Mouse (Mus musculus): Measurements from ENCODE around the gene Lce3b. TPM values are rescaled to one million over a fixed set of nuclear protein-coding genes. Genes with fewer than 3 reads are reported as not detected.
A peak's percentile ranks its signal among the peaks of the same experiment; 100 is the strongest.

The Lce3b gene
- polyA plus RNA-seq (2015; fragmentation: Nextera tagmentation; extraction: Ambion mirVana), result 7.3 and 33.8 TPM in 2 replicates

DNA sequence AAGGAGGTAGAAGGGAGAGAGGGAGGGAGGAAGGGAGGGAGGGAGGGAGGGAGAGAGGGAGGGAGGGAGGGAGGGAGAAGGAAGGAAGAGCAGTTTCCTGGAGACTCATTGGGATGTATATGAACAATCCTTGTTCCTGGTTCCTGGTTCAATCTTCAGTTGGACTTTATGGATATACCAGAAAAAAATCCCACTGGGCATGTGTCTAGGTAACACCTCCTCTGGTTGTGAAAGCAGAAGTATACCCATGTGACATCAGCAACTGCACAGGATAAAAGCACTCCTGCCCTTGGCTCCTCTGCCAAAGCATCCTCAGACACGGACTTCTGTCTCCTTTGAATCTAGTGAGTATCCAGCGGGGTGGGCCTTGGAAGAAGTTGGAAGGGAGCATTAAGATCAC is at the start of gene Lce3b:
TSS of gene Lce3b (plus strand) at position 301 of the 400 bp plus-strand sequence.
- Histone ChIP-seq H3K27ac (replicated peaks) (no peak within 1 kb of the TSS), H3K4me3 (replicated peaks) (no peak within 1 kb of the TSS), H3K4me1 (no peaks in the 10 kb centered on the region), H3K36me3 (no peaks in the 10 kb centered on the region), H3K27me3 (no peaks in the 10 kb centered on the region), H3K4me2 (replicated peaks) (no peak within 1 kb of the TSS), H3K9me3 (replicated peaks) (no peaks in the 10 kb centered on the region), H3K9ac (no peak within 1 kb of the TSS)
- no peak for ATAC-seq (ENCODE audit: insufficient number of reproducible peaks, low FRiP score, low TSS enrichment, low read depth)
- 62% methylated on average over 2 of the region's 2 CpGs for WGBS

- ATAC-seq (ENCODE audit: insufficient number of reproducible peaks, low FRiP score, low TSS enrichment, low read depth), result no peak; the same call in 1 of the 2 replicates
- WGBS, result 54% methylated on average over 3 of the region's 3 CpGs
Observed at GRCm38 (mm10) chr3:92894063-92894462, 38.7 kb upstream of the Lce3b start.

DNA sequence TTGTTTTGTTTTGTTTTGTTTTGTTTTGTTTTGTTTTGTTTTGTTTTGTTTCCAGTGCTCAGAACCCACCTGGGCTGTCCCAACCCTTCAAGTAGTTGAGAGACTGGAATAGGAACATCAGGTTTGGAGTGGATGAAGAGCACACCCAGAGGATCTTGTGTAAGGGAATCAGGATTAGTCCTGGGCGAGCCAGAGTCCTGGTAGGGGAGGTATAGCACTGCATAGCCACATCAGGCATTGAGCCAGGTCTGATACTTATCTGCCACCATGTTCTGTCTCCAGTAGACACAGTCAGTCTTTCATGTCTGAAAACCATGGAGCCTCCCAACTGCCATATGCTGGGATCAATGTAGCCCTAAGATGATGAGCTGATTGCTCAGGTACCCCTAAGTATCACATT is 38.3 kb upstream of the Lce3b start:
- no peaks in the 10 kb centered on the region for H3K36me3 ChIP-seq
- H3K4me3 ChIP-seq (replicated peaks), result no peak overlapping the region
- H3K27me3 ChIP-seq, result no peaks in the 10 kb centered on the region
- H3K4me1 ChIP-seq, result 0 out of 2 replicates have a peak, but pooled peaks cover 5% of the 10 kb centered on the region
- no peak overlapping the region for H3K4me2 ChIP-seq (replicated peaks)
- H3K9ac ChIP-seq, result no peak overlapping the region
- 38% methylated on average over 1 of the region's 1 CpGs for WGBS
- 0 out of 2 replicates have a peak overlapping the region, but pooled peaks have one; percentile 8 for H3K27ac ChIP-seq (replicated peaks)
- ATAC-seq (ENCODE audit: insufficient number of reproducible peaks, low FRiP score, low TSS enrichment, low read depth), result peak; percentile 60; the same call in 1 of the 2 replicates
- H3K9me3 ChIP-seq (replicated peaks), result no peaks in the 10 kb centered on the region

More at GRCm38 (mm10) chr3:92894063-92894462, 38.7 kb upstream of the Lce3b start:
- no peaks in the 10 kb centered on the region for H3K9me3 ChIP-seq (replicated peaks)
- no peaks in the 10 kb centered on the region for H3K36me3 ChIP-seq
- no peak overlapping the region for H3K4me2 ChIP-seq (replicated peaks)
- H3K9ac ChIP-seq, result no peak overlapping the region
- H3K4me3 ChIP-seq (replicated peaks), result no peak overlapping the region
- no peak overlapping the region for H3K27ac ChIP-seq (replicated peaks)
- H3K4me1 ChIP-seq, result 0 out of 2 replicates have a peak, but pooled peaks cover 5% of the 10 kb centered on the region
- H3K27me3 ChIP-seq, result no peaks in the 10 kb centered on the region

- Histone ChIP-seq H3K4me3 (replicated peaks) (no peak overlapping the region), H3K27ac (replicated peaks) (no peak overlapping the region), H3K9ac (no peak overlapping the region), H3K9me3 (replicated peaks) (no peaks in the 10 kb centered on the region), H3K27me3 (no peaks in the 10 kb centered on the region), H3K36me3 (no peaks in the 10 kb centered on the region), H3K4me2 (replicated peaks) (no peak overlapping the region), H3K4me1 (no peaks in the 10 kb centered on the region)
- WGBS, result 21% methylated on average over 3 of the region's 3 CpGs
- no peak for ATAC-seq (ENCODE audit: insufficient number of reproducible peaks, low FRiP score, low TSS enrichment, low read depth)
Observed at GRCm38 (mm10) chr3:92902992-92903391, 29.8 kb upstream of the Lce3b start.

DNA sequence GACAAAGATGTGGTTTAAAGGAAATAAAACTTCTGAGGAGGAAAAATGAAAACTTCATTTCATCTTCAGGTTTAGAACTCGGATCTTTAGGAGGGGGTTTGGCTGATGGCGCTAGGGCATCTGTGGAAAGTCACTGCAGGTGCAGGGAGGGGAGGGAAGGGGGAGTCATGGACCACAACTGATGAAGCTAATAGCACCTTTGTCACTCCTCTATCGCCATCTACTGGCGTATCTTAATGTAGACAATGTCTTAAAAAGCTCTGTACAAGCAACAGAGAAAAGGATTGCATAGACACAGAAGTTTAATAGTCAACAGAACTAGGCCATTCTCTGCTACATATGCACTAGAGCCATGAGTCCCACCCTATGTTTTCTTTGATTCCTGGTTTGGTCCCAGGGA is 29.1 kb upstream of the Lce3b start:
- H3K27ac ChIP-seq (replicated peaks), result no peak overlapping the region
- whole genome bisulfite sequencing, result 18% methylated on average over 4 of the region's 4 CpGs

DNA sequence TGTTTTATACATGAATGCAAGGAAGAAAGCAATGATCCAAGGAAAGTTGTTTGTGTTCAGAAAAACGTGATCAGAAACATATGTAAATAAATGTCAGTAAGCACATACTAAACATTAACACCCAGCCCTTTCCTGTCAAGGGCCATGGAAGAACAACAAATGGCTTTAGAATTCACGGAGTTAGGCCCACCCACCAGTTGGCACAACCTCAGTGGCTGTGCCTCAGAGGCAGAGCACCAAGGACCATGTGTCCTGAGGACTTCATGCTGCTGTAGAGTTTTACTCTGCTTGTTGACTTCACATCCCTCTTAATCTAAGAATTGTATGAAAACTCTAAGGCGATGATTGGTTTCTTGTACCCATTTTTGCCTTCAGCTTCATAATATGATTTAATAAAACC is 27.6 kb upstream of the Lce3b start:
- Histone ChIP-seq H3K4me1 (no peaks in the 10 kb centered on the region), H3K4me2 (replicated peaks) (no peak overlapping the region), H3K9ac (no peak overlapping the region), H3K27me3 (no peaks in the 10 kb centered on the region), H3K4me3 (replicated peaks) (no peak overlapping the region), H3K36me3 (no peaks in the 10 kb centered on the region), H3K9me3 (replicated peaks) (no peaks in the 10 kb centered on the region), H3K27ac (replicated peaks) (no peak overlapping the region)
- ATAC-seq (ENCODE audit: insufficient number of reproducible peaks, low FRiP score, low TSS enrichment, low read depth), result no peak
- WGBS, result 48% methylated on average over 3 of the region's 3 CpGs

More for the DNA sequence above, 29.1 kb upstream of the Lce3b start:
- H3K4me1 ChIP-seq, result no peaks in the 10 kb centered on the region
- H3K9me3 ChIP-seq (replicated peaks), result no peaks in the 10 kb centered on the region
- H3K4me3 ChIP-seq (replicated peaks), result no peak overlapping the region
- no peak for ATAC-seq (ENCODE audit: insufficient number of reproducible peaks, low FRiP score, low TSS enrichment, low read depth)
- no peak overlapping the region for H3K4me2 ChIP-seq (replicated peaks)
- H3K9ac ChIP-seq, result no peak overlapping the region
- no peaks in the 10 kb centered on the region for H3K36me3 ChIP-seq
- H3K27me3 ChIP-seq, result no peaks in the 10 kb centered on the region

DNA sequence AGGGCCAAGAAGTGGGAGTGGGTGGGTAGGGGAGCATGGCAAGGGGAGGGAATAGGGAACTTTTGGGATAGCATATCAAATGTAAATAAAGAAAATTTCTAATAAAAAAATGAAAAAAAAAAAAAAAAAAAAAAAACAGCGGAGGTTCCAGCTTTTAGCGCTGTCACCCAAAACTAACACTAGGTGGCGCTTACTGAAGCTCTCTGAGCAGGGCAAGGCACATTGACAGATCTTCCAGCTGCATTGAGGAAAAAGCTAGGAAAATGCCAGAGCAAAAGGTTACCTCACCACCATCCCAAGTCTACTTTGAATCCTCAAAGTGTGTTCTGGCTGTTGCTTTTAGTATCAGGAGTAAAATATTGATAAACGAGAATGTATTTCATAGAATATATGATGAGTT is 25.2 kb upstream of the Lce3b start:
- no peak for ATAC-seq (ENCODE audit: insufficient number of reproducible peaks, low FRiP score, low TSS enrichment, low read depth)
- Histone ChIP-seq H3K9me3 (replicated peaks) (no peaks in the 10 kb centered on the region), H3K9ac (no peak overlapping the region), H3K4me3 (replicated peaks) (no peak overlapping the region), H3K27me3 (no peaks in the 10 kb centered on the region), H3K4me2 (replicated peaks) (no peak overlapping the region), H3K36me3 (no peaks in the 10 kb centered on the region), H3K4me1 (no peaks in the 10 kb centered on the region), H3K27ac (replicated peaks) (no peak overlapping the region)
- 20% methylated on average over 4 of the region's 4 CpGs for WGBS

DNA sequence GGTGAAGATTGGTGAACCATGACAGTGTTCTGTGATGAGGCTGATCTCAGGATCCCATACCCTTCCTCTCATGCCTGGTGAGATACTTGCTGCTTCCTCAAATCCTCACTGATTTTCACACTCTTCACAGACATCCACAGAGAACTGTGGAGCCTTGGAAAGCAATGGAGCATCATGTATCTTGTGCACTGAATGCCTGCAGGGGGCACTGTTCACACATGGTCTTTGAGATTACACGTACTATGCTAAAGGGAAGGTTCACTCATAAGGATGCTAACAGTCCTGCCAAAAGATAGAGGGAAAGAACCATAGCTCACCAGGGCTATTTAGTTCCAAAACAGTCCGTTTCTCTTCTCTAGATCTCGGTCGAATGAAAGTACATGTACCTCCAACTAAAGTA is 12.4 kb upstream of the Lce3b start:
- Histone ChIP-seq H3K27me3 (no peaks in the 10 kb centered on the region), H3K4me2 (replicated peaks) (no peak overlapping the region), H3K4me3 (replicated peaks) (no peak overlapping the region), H3K9ac (no peak overlapping the region), H3K9me3 (replicated peaks) (no peaks in the 10 kb centered on the region), H3K27ac (replicated peaks) (no peak overlapping the region), H3K4me1 (no peaks in the 10 kb centered on the region), H3K36me3 (no peaks in the 10 kb centered on the region)
- 58% methylated on average over 4 of the region's 4 CpGs for WGBS
- ATAC-seq (ENCODE audit: insufficient number of reproducible peaks, low FRiP score, low TSS enrichment, low read depth), result no peak

DNA sequence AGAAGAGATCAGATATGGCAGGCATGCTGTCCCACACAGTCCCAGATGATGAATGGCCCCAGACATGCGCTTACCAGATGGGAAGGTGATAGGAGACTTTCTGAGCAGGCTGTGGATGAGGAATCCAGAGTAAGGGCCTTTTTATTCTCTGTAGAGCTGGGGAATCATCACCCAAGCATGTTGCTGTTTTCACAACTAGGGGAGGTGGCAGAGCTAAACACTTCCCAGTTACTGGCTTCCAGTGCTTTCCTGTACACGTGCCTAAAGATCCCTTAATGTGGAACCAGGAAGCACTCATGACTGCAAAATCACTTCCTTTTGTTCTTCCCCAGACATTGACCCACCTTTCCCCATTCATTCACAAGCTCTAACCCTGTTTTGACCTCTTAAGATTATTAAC is 6.6 kb upstream of the Lce3b start, which contains the start of gene Lce3a:
TSS of gene Lce3a (minus strand) at position 101 of the 400 bp plus-strand sequence.
- H3K27ac ChIP-seq (replicated peaks), result no peak within 1 kb of the TSS
- no peak within 1 kb of the TSS for H3K9ac ChIP-seq
- no peaks in the 10 kb centered on the region for H3K4me1 ChIP-seq
- H3K27me3 ChIP-seq, result no peaks in the 10 kb centered on the region
- H3K4me3 ChIP-seq (replicated peaks), result no peak within 1 kb of the TSS
- WGBS, result 60% methylated on average over 2 of the region's 2 CpGs
- H3K4me2 ChIP-seq (replicated peaks), result no peak within 1 kb of the TSS
- ATAC-seq (ENCODE audit: insufficient number of reproducible peaks, low FRiP score, low TSS enrichment, low read depth), result no peak
- H3K9me3 ChIP-seq (replicated peaks), result no peaks in the 10 kb centered on the region
- H3K36me3 ChIP-seq, result no peaks in the 10 kb centered on the region

- 52% methylated on average over 1 of the region's 1 CpGs for WGBS
Observed at GRCm38 (mm10) chr3:92944186-92944585, 11.4 kb downstream of the Lce3b start, which contains the start of gene Lce3c. TSS of gene Lce3c (plus strand) at chr3:92944486.

GRCm38 (mm10) chr3:92957090-92957489 is 24.3 kb downstream of the Lce3b start, which contains the start of gene Lce3d:
TSS of gene Lce3d (plus strand) at chr3:92957390.
- Histone ChIP-seq H3K4me2 (replicated peaks) (no peak within 1 kb of the TSS), H3K36me3 (no peaks in the 10 kb centered on the region), H3K4me3 (replicated peaks) (no peak within 1 kb of the TSS), H3K4me1 (no peaks in the 10 kb centered on the region), H3K9ac (no peak within 1 kb of the TSS), H3K27me3 (no peaks in the 10 kb centered on the region), H3K9me3 (replicated peaks) (no peaks in the 10 kb centered on the region), H3K27ac (replicated peaks) (no peak within 1 kb of the TSS)
- 91% methylated on average over 1 of the region's 1 CpGs for WGBS
- ATAC-seq (ENCODE audit: insufficient number of reproducible peaks, low FRiP score, low TSS enrichment, low read depth), result no peak

More at GRCm38 (mm10) chr3:92944186-92944585, 11.4 kb downstream of the Lce3b start, which contains the start of gene Lce3c:
- no peaks in the 10 kb centered on the region for H3K4me1 ChIP-seq
- H3K4me3 ChIP-seq (replicated peaks), result no peak within 1 kb of the TSS
- no peaks in the 10 kb centered on the region for H3K27me3 ChIP-seq
- no peak within 1 kb of the TSS for H3K4me2 ChIP-seq (replicated peaks)
- H3K9me3 ChIP-seq (replicated peaks), result no peaks in the 10 kb centered on the region
- no peaks in the 10 kb centered on the region for H3K36me3 ChIP-seq
- no peak within 1 kb of the TSS for H3K9ac ChIP-seq
- ATAC-seq (ENCODE audit: insufficient number of reproducible peaks, low FRiP score, low TSS enrichment, low read depth), result no peak
- no peak within 1 kb of the TSS for H3K27ac ChIP-seq (replicated peaks)

DNA sequence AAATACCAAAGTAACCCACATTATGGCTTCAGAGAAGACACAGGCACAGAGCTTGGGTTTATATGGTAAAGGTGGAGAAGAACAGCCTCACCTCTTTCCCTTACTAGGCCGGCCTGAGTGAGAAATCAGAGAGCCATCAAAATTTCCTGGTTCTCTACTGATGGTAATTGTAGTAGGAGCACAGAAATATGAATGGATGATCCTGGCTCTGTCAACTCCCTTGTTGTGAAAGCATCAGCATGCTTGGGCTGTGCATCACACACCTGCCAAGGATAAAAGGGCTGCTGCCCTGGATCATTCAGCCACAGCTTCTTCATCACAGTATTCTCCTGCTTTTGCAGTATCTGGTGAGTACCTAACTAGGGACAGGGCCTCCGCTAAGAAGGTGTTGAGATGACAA is 34.0 kb downstream of the Lce3b start, which contains the start of gene Lce3e:
TSS of gene Lce3e (plus strand) at position 301 of the 400 bp plus-strand sequence.
- Histone ChIP-seq H3K4me3 (replicated peaks) (no peak within 1 kb of the TSS), H3K36me3 (no peaks in the 10 kb centered on the region), H3K27me3 (no peaks in the 10 kb centered on the region), H3K27ac (replicated peaks) (no peak within 1 kb of the TSS), H3K4me2 (replicated peaks) (no peak within 1 kb of the TSS), H3K4me1 (no peaks in the 10 kb centered on the region), H3K9me3 (replicated peaks) (no peaks in the 10 kb centered on the region), H3K9ac (no peak within 1 kb of the TSS)
- WGBS, result 84% methylated on average over 2 of the region's 2 CpGs
- ATAC-seq (ENCODE audit: insufficient number of reproducible peaks, low FRiP score, low TSS enrichment, low read depth), result no peak
